Mouse (Mus musculus) intestine, embryonic 14.5 days (tissue): Measurements from ENCODE around the gene Kdm2a. TPM values are rescaled to one million over a fixed set of nuclear protein-coding genes. Genes with fewer than 3 reads are reported as not detected.

Experiments used
- ATAC-seq: fragments of 200-750 bp; cut with Nextera tagmentation; replicated peaks from 2 replicates; pipeline ENCODE4 v1.8.0; 2017; ENCODE audit warnings: low read depth, moderate number of reproducible peaks, moderate TSS enrichment, moderate library complexity; ENCODE audit not compliant: low FRiP score, low TSS enrichment
- DNase-seq: peaks from one replicate; pipeline ENCODE4 v3.0.0-alpha.2; 2018; ENCODE audit warnings: low spot score
- H3K27ac ChIP-seq: fragments of 300-500 bp; sonication (generic); 2 replicates; pipeline ENCODE4 v1.5.1; 2014; ENCODE audit warnings: low read depth, mild to moderate bottlenecking, control low read depth
- H3K27me3 ChIP-seq: fragments of 300-500 bp; sonication (generic); replicated peaks from 2 replicates; pipeline ENCODE4 v1.6.1; 2014; ENCODE audit warnings: low read length, control low read depth; ENCODE audit not compliant: control insufficient read depth, insufficient read depth
- H3K36me3 ChIP-seq: fragments of 300-500 bp; sonication (generic); 2 replicates; pipeline ENCODE4 v1.6.1; 2014; ENCODE audit warnings: low read length, control low read depth; ENCODE audit not compliant: control insufficient read depth, insufficient read depth
- H3K4me1 ChIP-seq: fragments of 300-500 bp; sonication (generic); replicated peaks from 2 replicates; pipeline ENCODE4 v1.6.1; 2014; ENCODE audit warnings: low read length, control low read depth, mixed read lengths; ENCODE audit not compliant: control insufficient read depth, insufficient read depth
- H3K4me2 ChIP-seq: fragments of 300-500 bp; sonication (generic); 2 replicates; pipeline ENCODE4 v1.6.1; 2014; ENCODE audit warnings: low read length
- H3K4me3 ChIP-seq: fragments of 300-500 bp; sonication (generic); 2 replicates; pipeline ENCODE4 v1.5.1; 2014; ENCODE audit warnings: low read depth, low read length, control low read depth, mixed read lengths
- H3K9ac ChIP-seq: fragments of 300-500 bp; sonication (generic); 2 replicates; pipeline ENCODE4 v1.6.1; 2014; ENCODE audit warnings: mild to moderate bottlenecking, low read length
- H3K9me3 ChIP-seq: fragments of 300-500 bp; sonication (generic); 2 replicates; pipeline ENCODE4 v1.6.1; 2016; ENCODE audit warnings: low read length, control low read depth; ENCODE audit not compliant: control insufficient read depth
- WGBS: fragments of 180-500 bp; shearing (Covaris S2); extraction: QIAGEN DNeasy Blood & Tissue Kit; methylation state at CpG from one replicate; pipeline ENCODE4 v1.1.7; 2014; 5-methylcytosine and 5-hydroxymethylcytosine counted together
- polyA plus RNA-seq: library from polyadenylated mRNA; unstranded; fragments of >200 nt; fragmentation: Nextera tagmentation; extraction: Ambion mirVana; gene quantifications from 2 replicates; pipeline ENCODE4 v1.2.1, GENCODE M21; 2014

The Kdm2a gene
- polyA plus RNA-seq, 1 experiment from 2014 or later: 56.7 TPM

- WGBS: 64% methylated on average over 14 of the region's 14 CpGs
- Histone ChIP-seq H3K36me3 (peaks cover 36% of the 10 kb centered on the region), H3K4me3 (no peak overlapping the region), H3K27me3 (no peaks in the 10 kb centered on the region), H3K27ac (no peak overlapping the region), H3K4me2 (no peak overlapping the region), H3K4me1 (0 out of 2 replicates have a peak, but pooled peaks cover 11% of the 10 kb centered on the region), H3K9ac (no peak overlapping the region), H3K9me3 (no peaks in the 10 kb centered on the region)
- ATAC-seq (no peak), DNase-seq (no peak)
Measured at GRCm38 (mm10) chr19:4294381-4295097, 103.5 kb downstream of the Kdm2a start.

GRCm38 (mm10) chr19:4291161-4291560 is 106.9 kb downstream of the Kdm2a start:
- Histone ChIP-seq H3K36me3 (peaks cover 68% of the 10 kb centered on the region), H3K4me2 (no peak overlapping the region), H3K27me3 (no peaks in the 10 kb centered on the region), H3K27ac (no peak overlapping the region), H3K9me3 (no peaks in the 10 kb centered on the region), H3K9ac (no peak overlapping the region), H3K4me1 (0 out of 2 replicates have a peak, but pooled peaks cover 6% of the 10 kb centered on the region), H3K4me3 (no peak overlapping the region)
- no peak for DNase-seq
- WGBS: 86% methylated on average over 11 of the region's 11 CpGs
- no peak for ATAC-seq

GRCm38 (mm10) chr19:4290749-4291148 is 107.3 kb downstream of the Kdm2a start:
- no peak overlapping the region for H3K27ac ChIP-seq
- H3K4me2 ChIP-seq: no peak overlapping the region
- DNase-seq: no peak
- no peak overlapping the region for H3K9ac ChIP-seq
- H3K4me3 ChIP-seq: no peak overlapping the region
- H3K36me3 ChIP-seq: peaks cover 72% of the 10 kb centered on the region
- no peaks in the 10 kb centered on the region for H3K27me3 ChIP-seq
- WGBS: 64% methylated on average over 15 of the region's 15 CpGs
- H3K4me1 ChIP-seq: 0 out of 2 replicates have a peak, but pooled peaks cover 6% of the 10 kb centered on the region
- ATAC-seq: no peak
- H3K9me3 ChIP-seq: 0 out of 2 replicates have a peak, but pooled peaks cover 3% of the 10 kb centered on the region

GRCm38 (mm10) chr19:4283653-4284052 is 114.4 kb downstream of the Kdm2a start:
- no peak overlapping the region for H3K27ac ChIP-seq
- no peaks in the 10 kb centered on the region for H3K27me3 ChIP-seq
- 49% methylated on average over 7 of the region's 7 CpGs for WGBS
- 0 out of 2 replicates have a peak, but pooled peaks cover 3% of the 10 kb centered on the region for H3K9me3 ChIP-seq
- H3K36me3 ChIP-seq: peaks cover 33% of the 10 kb centered on the region
- 0 out of 2 replicates have a peak overlapping the region, but pooled peaks have one; percentile 23 for H3K9ac ChIP-seq
- peak overlapping the region; percentile 63 for H3K4me2 ChIP-seq
- ATAC-seq (no peak), DNase-seq (no peak)
- peak overlapping the region; percentile 39 for H3K4me3 ChIP-seq
- H3K4me1 ChIP-seq: peaks cover 4% of the 10 kb centered on the region; the same call in 1 of the 2 replicates

- Histone ChIP-seq H3K9me3 (0 out of 2 replicates have a peak, but pooled peaks cover 3% of the 10 kb centered on the region), H3K4me3 (peak within 1 kb of the TSS; percentile 39), H3K36me3 (peaks cover 28% of the 10 kb centered on the region), H3K27ac (no peak within 1 kb of the TSS), H3K4me1 (peaks cover 4% of the 10 kb centered on the region; the same call in 1 of the 2 replicates), H3K4me2 (peak within 1 kb of the TSS; percentile 63), H3K9ac (peak within 1 kb of the TSS; percentile 53), H3K27me3 (no peaks in the 10 kb centered on the region)
- DNase-seq: peak; percentile 92
- peak; percentile 95 for ATAC-seq
- WGBS: under 1% methylated on average over 45 of the region's 50 CpGs
Measured at GRCm38 (mm10) chr19:4282898-4283553, 115.1 kb downstream of the Kdm2a start, which contains the start of gene Ankrd13d. TSS of gene Ankrd13d (minus strand) at chr19:4283137.

- DNase-seq (no peak), ATAC-seq (no peak)
- no peak overlapping the region for H3K4me2 ChIP-seq
- H3K27me3 ChIP-seq: no peaks in the 10 kb centered on the region
- no peak overlapping the region for H3K4me3 ChIP-seq
- H3K27ac ChIP-seq: no peak overlapping the region
- 93% methylated on average over 9 of the region's 9 CpGs for WGBS
- 0 out of 2 replicates have a peak, but pooled peaks cover 4% of the 10 kb centered on the region for H3K9me3 ChIP-seq
- H3K36me3 ChIP-seq: 0 out of 2 replicates have a peak, but pooled peaks cover 2% of the 10 kb centered on the region
- H3K9ac ChIP-seq: no peak overlapping the region
- peaks cover 4% of the 10 kb centered on the region; the same call in 1 of the 2 replicates for H3K4me1 ChIP-seq
Measured at GRCm38 (mm10) chr19:4280425-4280824, 117.7 kb downstream of the Kdm2a start.

GRCm38 (mm10) chr19:4279487-4279886 is 118.6 kb downstream of the Kdm2a start:
- H3K4me2 ChIP-seq: no peak overlapping the region
- H3K4me3 ChIP-seq: no peak overlapping the region
- DNase-seq (no peak), ATAC-seq (no peak)
- H3K27ac ChIP-seq: no peak overlapping the region
- H3K4me1 ChIP-seq: peaks cover 4% of the 10 kb centered on the region; the same call in 1 of the 2 replicates
- no peaks in the 10 kb centered on the region for H3K36me3 ChIP-seq
- H3K9me3 ChIP-seq: 0 out of 2 replicates have a peak, but pooled peaks cover 4% of the 10 kb centered on the region
- H3K9ac ChIP-seq: no peak overlapping the region
- 93% methylated on average over 1 of the region's 1 CpGs for WGBS
- H3K27me3 ChIP-seq: no peaks in the 10 kb centered on the region

- Histone ChIP-seq H3K9ac (no peak overlapping the region), H3K27me3 (no peaks in the 10 kb centered on the region; the same call in 1 of the 2 replicates), H3K4me3 (no peak overlapping the region), H3K4me1 (no peaks in the 10 kb centered on the region), H3K4me2 (no peak overlapping the region), H3K27ac (no peak overlapping the region), H3K9me3 (0 out of 2 replicates have a peak, but pooled peaks cover 1% of the 10 kb centered on the region), H3K36me3 (no peaks in the 10 kb centered on the region; the same call in 1 of the 2 replicates)
- DNase-seq: no peak
- 95% methylated on average over 11 of the region's 11 CpGs for WGBS
- ATAC-seq: no peak
Measured at GRCm38 (mm10) chr19:4270972-4271371, 127.1 kb downstream of the Kdm2a start.
